Mouse (Mus musculus): Measurements from ENCODE around the gene Eci2. TPM values are rescaled to one million over a fixed set of nuclear protein-coding genes. Genes with fewer than 3 reads are reported as not detected.
A peak's percentile ranks its signal among the peaks of the same experiment; 100 is the strongest.
"Not testable (repeated sequence)": the region's sequence is repeated elsewhere in the genome, so short reads cannot be mapped to it uniquely, and the experiment has no call there.

Gene Eci2
- polyA plus RNA-seq, 1 experiment, result 17.1 TPM

- H3K36me3 ChIP-seq (replicated peaks; ENCODE audit: low read length), result no peaks in the 10 kb centered on the region
- TF ChIP-seq FLI1 (IDR thresholded peaks at IDR 0.05; ENCODE audit: low read length), result no peak
- no peak for TF ChIP-seq GATA1 (IDR thresholded peaks at IDR 0.05; ENCODE audit: borderline replicate concordance, low read length)
- peaks cover 4% of the 10 kb centered on the region for H3K27me3 ChIP-seq (replicated peaks)
- no peak overlapping the region for H3K4me3 ChIP-seq (replicated peaks)
- H3K9me3 ChIP-seq, result no peaks in the 10 kb centered on the region
- no peaks in the 10 kb centered on the region for H3K4me1 ChIP-seq
Measured at GRCm38 (mm10) chr13:35031684-35032082, 4.8 kb upstream of the Eci2 start.

- no peaks in the 10 kb centered on the region for H3K9me3 ChIP-seq
- no peak overlapping the region for H3K4me3 ChIP-seq (replicated peaks)
- no peaks in the 10 kb centered on the region for H3K4me1 ChIP-seq
- H3K27me3 ChIP-seq (replicated peaks), result peaks cover 4% of the 10 kb centered on the region
- TF ChIP-seq FLI1 (IDR thresholded peaks at IDR 0.05; ENCODE audit: low read length) (no peak), GATA1 (IDR thresholded peaks at IDR 0.05; ENCODE audit: borderline replicate concordance, low read length) (no peak)
- no peaks in the 10 kb centered on the region for H3K36me3 ChIP-seq (replicated peaks; ENCODE audit: low read length)
Measured at GRCm38 (mm10) chr13:35030979-35031683, 4.2 kb upstream of the Eci2 start.

GRCm38 (mm10) chr13:35028365-35028764, 1.5 kb upstream of the Eci2 start:
- H3K36me3 ChIP-seq (replicated peaks; ENCODE audit: low read length), result no peaks in the 10 kb centered on the region
- TF ChIP-seq FLI1 (IDR thresholded peaks at IDR 0.05; ENCODE audit: low read length) (no peak), GATA1 (IDR thresholded peaks at IDR 0.05; ENCODE audit: borderline replicate concordance, low read length) (no peak)
- H3K9me3 ChIP-seq, result no peaks in the 10 kb centered on the region
- no peaks in the 10 kb centered on the region for H3K4me1 ChIP-seq
- H3K27me3 ChIP-seq (replicated peaks), result peaks cover 1% of the 10 kb centered on the region
- H3K4me3 ChIP-seq (replicated peaks), result no peak overlapping the region

- H3K27me3 ChIP-seq (replicated peaks); H3K9me3 ChIP-seq; H3K4me1 ChIP-seq; H3K36me3 ChIP-seq (replicated peaks; ENCODE audit: low read length); H3K4me3 ChIP-seq (replicated peaks): not testable (repeated sequence)
Measured at GRCm38 (mm10) chr13:35023401-35023800, 3.5 kb downstream of the Eci2 start.

- Histone ChIP-seq H3K9me3 (no peaks in the 10 kb centered on the region), H3K4me3 (replicated peaks) (no peak overlapping the region), H3K4me1 (no peaks in the 10 kb centered on the region), H3K27me3 (replicated peaks) (no peaks in the 10 kb centered on the region), H3K36me3 (replicated peaks; ENCODE audit: low read length) (no peaks in the 10 kb centered on the region)
- TF ChIP-seq FLI1 (IDR thresholded peaks at IDR 0.05; ENCODE audit: low read length), result no peak
- no peak for TF ChIP-seq GATA1 (IDR thresholded peaks at IDR 0.05; ENCODE audit: borderline replicate concordance, low read length)
Measured at GRCm38 (mm10) chr13:35020383-35020782, 6.5 kb downstream of the Eci2 start.

GRCm38 (mm10) chr13:35018866-35019536, 7.9 kb downstream of the Eci2 start:
- Histone ChIP-seq H3K4me1 (no peaks in the 10 kb centered on the region), H3K36me3 (replicated peaks; ENCODE audit: low read length) (no peaks in the 10 kb centered on the region), H3K4me3 (replicated peaks) (no peak overlapping the region), H3K27me3 (replicated peaks) (no peaks in the 10 kb centered on the region), H3K9me3 (peaks cover 8% of the 10 kb centered on the region)
- no peak for TF ChIP-seq GATA1 (IDR thresholded peaks at IDR 0.05; ENCODE audit: borderline replicate concordance, low read length)
- no peak for TF ChIP-seq FLI1 (IDR thresholded peaks at IDR 0.05; ENCODE audit: low read length)

GRCm38 (mm10) chr13:35017392-35017791, 9.5 kb downstream of the Eci2 start:
- H3K4me3 ChIP-seq (replicated peaks), result no peak overlapping the region
- no peaks in the 10 kb centered on the region for H3K27me3 ChIP-seq (replicated peaks)
- TF ChIP-seq GATA1 (IDR thresholded peaks at IDR 0.05; ENCODE audit: borderline replicate concordance, low read length) (no peak), FLI1 (IDR thresholded peaks at IDR 0.05; ENCODE audit: low read length) (no peak)
- no peaks in the 10 kb centered on the region for H3K36me3 ChIP-seq (replicated peaks; ENCODE audit: low read length)
- no peaks in the 10 kb centered on the region for H3K4me1 ChIP-seq
- peaks cover 12% of the 10 kb centered on the region for H3K9me3 ChIP-seq

- H3K4me1 ChIP-seq, result no peaks in the 10 kb centered on the region
- peaks cover 12% of the 10 kb centered on the region for H3K9me3 ChIP-seq
- no peaks in the 10 kb centered on the region for H3K36me3 ChIP-seq (replicated peaks; ENCODE audit: low read length)
- H3K4me3 ChIP-seq (replicated peaks), result no peak overlapping the region
- TF ChIP-seq FLI1 (IDR thresholded peaks at IDR 0.05; ENCODE audit: low read length) (no peak), GATA1 (IDR thresholded peaks at IDR 0.05; ENCODE audit: borderline replicate concordance, low read length) (no peak)
- H3K27me3 ChIP-seq (replicated peaks), result no peaks in the 10 kb centered on the region
Measured at GRCm38 (mm10) chr13:35016067-35016466, 10.8 kb downstream of the Eci2 start.

- Histone ChIP-seq H3K9me3 (peaks cover 8% of the 10 kb centered on the region; the same call in 1 of the 2 replicates), H3K36me3 (replicated peaks; ENCODE audit: low read length) (peaks cover 13% of the 10 kb centered on the region), H3K4me1 (peaks cover 24% of the 10 kb centered on the region), H3K27me3 (replicated peaks) (no peaks in the 10 kb centered on the region), H3K4me3 (replicated peaks) (no peak overlapping the region)
- TF ChIP-seq GATA1 (IDR thresholded peaks at IDR 0.05; ENCODE audit: borderline replicate concordance, low read length) (no peak), FLI1 (IDR thresholded peaks at IDR 0.05; ENCODE audit: low read length) (no peak)
Measured at GRCm38 (mm10) chr13:34995925-34996324, 31.0 kb downstream of the Eci2 start.

- Histone ChIP-seq H3K36me3 (replicated peaks; ENCODE audit: low read length) (peaks cover 26% of the 10 kb centered on the region), H3K9me3 (peaks cover 8% of the 10 kb centered on the region; the same call in 1 of the 2 replicates), H3K4me3 (replicated peaks) (peak overlapping the region; percentile 95), H3K4me1 (peaks cover 24% of the 10 kb centered on the region), H3K27me3 (replicated peaks) (no peaks in the 10 kb centered on the region)
- TF ChIP-seq GATA1 (IDR thresholded peaks at IDR 0.05; ENCODE audit: borderline replicate concordance, low read length) (no peak), FLI1 (IDR thresholded peaks at IDR 0.05; ENCODE audit: low read length) (no peak)
Measured at GRCm38 (mm10) chr13:34993983-34994811, 32.7 kb downstream of the Eci2 start.

Measured in megakaryocyte, embryonic 14.5 days (primary cell).